Mouse (Mus musculus): ENCODE data around the gene Dab2ip. TPM values are rescaled to one million over a fixed set of nuclear protein-coding genes. Genes with fewer than 3 reads are reported as not detected.
A peak's percentile ranks its signal among the peaks of the same experiment; 100 is the strongest.

The Dab2ip gene
- polyA plus RNA-seq, 1 experiment from 2014 or later, result 44.0 TPM

DNA sequence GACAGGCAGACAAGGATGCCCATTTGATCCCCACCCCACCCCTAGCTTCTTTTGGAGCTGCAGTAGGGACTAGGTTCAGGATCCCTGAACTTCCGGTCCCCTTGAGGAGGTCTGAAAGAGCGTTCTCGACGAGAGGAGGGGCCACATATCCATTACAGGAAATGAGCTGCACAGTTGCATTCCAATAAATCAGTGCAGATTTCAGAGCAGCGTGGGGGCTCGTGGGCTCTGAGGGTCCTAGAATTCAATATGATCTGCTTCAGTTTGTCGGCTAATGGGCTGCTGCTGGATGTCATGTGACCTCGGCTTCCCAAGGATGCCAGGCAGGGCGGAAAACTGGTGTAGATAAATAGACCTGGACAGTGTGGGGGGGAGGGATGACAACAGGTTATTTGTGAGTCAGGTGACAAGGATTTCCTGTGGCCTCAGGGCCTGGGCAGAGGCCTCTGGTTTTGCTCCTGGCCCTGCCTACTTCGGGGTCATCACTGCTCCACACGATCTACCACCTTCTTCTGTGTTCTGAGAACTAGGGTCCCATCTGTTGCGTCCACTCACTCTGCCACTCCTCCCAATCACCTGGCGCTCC lies 181.7 kb downstream of the Dab2ip start:
- no peak overlapping the region for H3K4me3 ChIP-seq
- H3K9ac ChIP-seq, result no peak overlapping the region
- no peaks in the 10 kb centered on the region; the same call in 1 of the 2 replicates for H3K27me3 ChIP-seq
- H3K36me3 ChIP-seq, result no peaks in the 10 kb centered on the region
- no peaks in the 10 kb centered on the region; the same call in 1 of the 2 replicates for H3K9me3 ChIP-seq (replicated peaks)
- ATAC-seq (replicated peaks; ENCODE audit: insufficient number of reproducible peaks, insufficient read depth, low FRiP score, low read depth), result no peak
- H3K27ac ChIP-seq, result no peak overlapping the region
- WGBS, result 59% methylated on average over 13 of the region's 13 CpGs
- peaks cover 6% of the 10 kb centered on the region for H3K4me1 ChIP-seq (replicated peaks)
- H3K4me2 ChIP-seq, result peak overlapping the region; percentile 10; the same call in 1 of the 2 replicates

DNA sequence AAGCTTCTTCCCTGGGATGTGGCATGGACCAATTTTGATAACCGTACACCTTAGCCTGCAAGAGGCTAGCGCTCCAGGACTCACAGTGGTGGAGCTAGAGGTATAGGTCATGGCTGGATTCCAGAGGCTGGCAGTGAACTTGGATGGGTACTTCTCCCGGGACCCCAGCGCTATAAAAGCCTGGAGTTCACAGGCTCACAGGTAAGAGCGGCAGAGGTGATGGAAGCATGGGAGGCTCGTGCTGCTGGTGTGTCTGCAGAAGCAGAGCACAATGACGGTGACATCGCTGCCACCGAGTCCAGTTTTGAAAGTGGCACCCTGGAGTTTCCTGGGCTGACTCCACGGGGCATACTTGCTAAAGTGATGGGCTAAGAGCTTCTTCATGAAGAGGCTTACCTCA lies 187.8 kb downstream of the Dab2ip start:
- Histone ChIP-seq H3K9me3 (replicated peaks) (no peaks in the 10 kb centered on the region), H3K4me1 (replicated peaks) (peaks cover 9% of the 10 kb centered on the region; the same call in 1 of the 2 replicates), H3K4me3 (no peak overlapping the region), H3K36me3 (no peaks in the 10 kb centered on the region), H3K9ac (no peak overlapping the region), H3K4me2 (no peak overlapping the region), H3K27me3 (peaks cover 7% of the 10 kb centered on the region; the same call in 1 of the 2 replicates), H3K27ac (no peak overlapping the region)
- whole genome bisulfite sequencing, result 85% methylated on average over 10 of the region's 10 CpGs
- ATAC-seq (replicated peaks; ENCODE audit: insufficient number of reproducible peaks, insufficient read depth, low FRiP score, low read depth), result no peak

DNA sequence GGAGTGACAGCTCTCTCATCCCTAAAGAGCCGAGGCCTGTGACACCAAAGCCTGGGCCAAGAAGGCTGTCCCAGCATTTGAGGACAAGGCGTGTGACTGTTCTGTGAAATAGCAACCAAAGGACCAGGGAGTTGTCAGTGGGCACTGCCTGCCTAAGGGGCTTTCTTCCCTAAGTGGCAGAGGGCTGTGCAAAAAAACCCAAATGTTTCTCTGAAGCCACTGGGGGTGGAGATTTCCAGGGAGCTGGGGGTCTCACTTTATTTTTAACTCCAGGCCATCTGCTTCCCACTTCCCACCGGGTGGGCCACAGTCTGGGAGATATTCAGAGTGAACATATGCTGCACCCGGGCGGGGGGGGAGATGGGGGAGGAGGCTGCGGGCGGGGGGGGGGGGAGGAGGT lies 188.6 kb downstream of the Dab2ip start:
- ATAC-seq (replicated peaks; ENCODE audit: insufficient number of reproducible peaks, insufficient read depth, low FRiP score, low read depth), result no peak
- Histone ChIP-seq H3K27ac (no peak overlapping the region), H3K36me3 (no peaks in the 10 kb centered on the region), H3K27me3 (peaks cover 7% of the 10 kb centered on the region; the same call in 1 of the 2 replicates), H3K4me2 (no peak overlapping the region), H3K9ac (no peak overlapping the region), H3K4me1 (replicated peaks) (peaks cover 9% of the 10 kb centered on the region; the same call in 1 of the 2 replicates), H3K9me3 (replicated peaks) (no peaks in the 10 kb centered on the region), H3K4me3 (no peak overlapping the region)
- 36% methylated on average over 5 of the region's 7 CpGs for WGBS

DNA sequence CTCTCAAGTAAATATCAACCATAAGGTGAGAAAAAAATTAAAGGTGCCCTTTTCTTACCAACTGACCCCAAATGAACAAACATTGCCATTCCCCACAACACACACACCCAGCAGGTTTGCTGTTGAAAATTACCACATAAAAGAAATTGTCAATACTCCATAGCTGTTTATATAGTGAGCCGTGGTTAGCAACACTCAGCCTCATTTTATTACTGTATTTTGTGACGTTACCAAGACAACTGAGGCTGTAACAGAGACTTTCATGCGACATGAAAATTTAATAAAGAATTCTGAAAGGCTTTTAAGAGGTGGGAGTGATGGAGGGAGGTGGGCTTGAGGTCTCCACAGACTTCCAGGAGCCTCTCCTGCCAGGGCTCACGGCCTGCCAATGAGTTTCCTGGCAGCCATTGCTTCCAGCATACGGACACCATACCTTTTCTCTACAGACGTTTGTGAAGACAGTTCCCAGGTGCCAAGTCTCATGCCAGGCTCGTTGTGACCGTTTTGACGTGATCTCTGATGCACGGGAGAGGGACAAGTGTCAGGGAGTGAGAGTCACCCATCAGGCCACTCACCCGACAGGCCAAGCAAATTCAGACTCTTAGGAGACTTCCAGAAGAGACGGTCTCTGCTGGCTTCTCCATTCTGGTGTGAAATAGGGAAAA lies 189.4 kb downstream of the Dab2ip start:
- H3K4me1 ChIP-seq (replicated peaks), result peaks cover 9% of the 10 kb centered on the region; the same call in 1 of the 2 replicates
- WGBS, result 68% methylated on average over 12 of the region's 12 CpGs
- no peak overlapping the region for H3K27ac ChIP-seq
- no peak overlapping the region for H3K9ac ChIP-seq
- no peak overlapping the region for H3K4me2 ChIP-seq
- H3K4me3 ChIP-seq, result no peak overlapping the region
- no peaks in the 10 kb centered on the region for H3K36me3 ChIP-seq
- ATAC-seq (replicated peaks; ENCODE audit: insufficient number of reproducible peaks, insufficient read depth, low FRiP score, low read depth), result no peak
- no peaks in the 10 kb centered on the region for H3K9me3 ChIP-seq (replicated peaks)
- H3K27me3 ChIP-seq, result peaks cover 12% of the 10 kb centered on the region; the same call in 1 of the 2 replicates

DNA sequence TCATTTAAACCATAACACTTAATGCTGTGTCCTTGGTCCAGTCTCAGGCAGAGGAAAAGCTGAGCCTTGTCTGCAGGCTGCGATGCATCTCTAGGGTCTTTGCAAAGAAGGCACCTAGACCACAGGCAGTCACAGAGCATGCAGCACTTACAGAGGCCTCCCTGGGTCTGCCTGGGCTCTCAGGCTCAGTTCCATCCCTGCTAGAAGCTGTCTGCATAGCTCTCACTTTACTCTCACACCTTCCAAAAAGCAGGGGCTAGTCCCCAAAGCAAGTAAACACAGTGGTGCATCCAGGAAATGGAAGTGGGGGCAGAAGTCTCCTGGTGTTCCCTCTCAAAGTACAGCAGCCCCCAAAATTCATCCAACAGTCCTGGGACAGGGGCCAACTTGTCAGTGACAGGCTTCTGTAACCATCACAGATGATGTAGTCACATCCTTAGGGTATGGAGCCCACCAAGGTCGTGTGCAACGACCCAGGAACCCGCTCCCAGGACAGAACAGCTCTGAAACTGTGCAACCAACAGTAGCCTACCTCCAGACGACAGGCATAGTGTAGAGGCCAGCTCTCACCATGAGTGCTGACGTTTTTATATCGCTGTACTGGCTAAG lies 192.6 kb downstream of the Dab2ip start:
- Histone ChIP-seq H3K27me3 (0 out of 2 replicates have a peak, but pooled peaks cover 12% of the 10 kb centered on the region), H3K9me3 (replicated peaks) (no peaks in the 10 kb centered on the region), H3K4me1 (replicated peaks) (peaks cover 9% of the 10 kb centered on the region; the same call in 1 of the 2 replicates), H3K4me2 (no peak overlapping the region), H3K9ac (no peak overlapping the region), H3K27ac (no peak overlapping the region), H3K4me3 (no peak overlapping the region), H3K36me3 (no peaks in the 10 kb centered on the region)
- no peak for ATAC-seq (replicated peaks; ENCODE audit: insufficient number of reproducible peaks, insufficient read depth, low FRiP score, low read depth)
- WGBS, result 55% methylated on average over 7 of the region's 7 CpGs

DNA sequence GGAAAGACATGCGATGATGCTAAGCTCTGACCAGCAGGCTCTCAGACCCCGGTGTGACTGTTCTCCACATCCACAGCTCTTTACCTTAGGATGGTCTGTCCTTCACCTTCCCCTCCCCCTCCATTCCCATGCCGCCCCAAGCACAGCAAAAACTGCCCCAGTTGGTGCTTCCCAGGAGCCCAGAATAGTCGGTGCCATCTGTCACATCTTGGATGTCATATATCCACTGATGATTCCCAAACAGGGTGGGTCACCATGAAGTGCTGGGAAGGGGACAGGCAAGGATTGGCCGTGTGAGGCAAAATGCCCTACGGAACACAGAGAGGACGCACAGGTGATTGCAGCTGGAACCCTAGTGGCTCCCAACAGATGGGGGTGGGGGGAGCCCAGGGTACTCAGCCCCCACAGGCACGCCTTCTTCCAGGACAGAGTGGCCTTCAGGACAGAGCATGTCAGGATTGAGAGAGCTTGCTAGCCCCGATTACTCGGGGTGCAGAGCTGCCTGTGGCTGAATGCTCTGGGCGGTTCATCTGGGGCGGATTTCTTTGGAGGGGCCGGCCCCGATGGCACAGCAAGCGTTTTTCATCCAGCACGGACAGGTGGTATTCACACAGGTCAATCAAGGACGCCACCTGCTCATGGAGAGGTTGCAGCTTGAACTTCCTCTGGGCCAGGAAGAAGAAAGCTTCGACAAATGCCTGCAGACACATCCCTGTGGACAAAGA lies 193.9 kb downstream of the Dab2ip start:
- H3K9ac ChIP-seq, result no peak overlapping the region

DNA sequence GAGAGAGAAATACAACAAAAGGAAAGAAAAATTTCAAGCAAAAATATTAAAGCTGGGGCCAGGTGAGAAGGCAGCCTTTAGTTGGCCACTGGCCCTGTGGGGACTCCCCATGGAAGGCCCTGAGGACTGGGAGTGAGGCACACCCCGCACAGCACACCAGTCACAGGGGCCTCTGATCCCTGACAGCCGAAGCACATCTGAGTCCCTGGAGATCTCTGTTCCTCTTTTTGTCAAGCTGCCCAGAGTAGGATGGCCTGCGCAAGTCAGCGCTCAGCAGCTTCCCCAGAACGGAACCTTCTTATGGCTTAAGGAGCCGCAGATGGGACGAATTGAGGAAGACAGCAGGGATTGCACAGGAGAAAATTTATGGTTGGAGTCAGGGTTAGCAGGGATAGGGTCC lies 198.4 kb downstream of the Dab2ip start:
- Histone ChIP-seq H3K9me3 (replicated peaks) (no peaks in the 10 kb centered on the region), H3K4me1 (replicated peaks) (peaks cover 4% of the 10 kb centered on the region), H3K27ac (no peak overlapping the region), H3K4me3 (no peak overlapping the region), H3K36me3 (no peaks in the 10 kb centered on the region), H3K9ac (no peak overlapping the region), H3K27me3 (0 out of 2 replicates have a peak, but pooled peaks cover 5% of the 10 kb centered on the region), H3K4me2 (no peak overlapping the region)
- no peak for ATAC-seq (replicated peaks; ENCODE audit: insufficient number of reproducible peaks, insufficient read depth, low FRiP score, low read depth)
- WGBS, result 64% methylated on average over 7 of the region's 7 CpGs

More for the DNA sequence above, 193.9 kb downstream of the Dab2ip start:
- H3K4me1 ChIP-seq (replicated peaks), result peaks cover 6% of the 10 kb centered on the region; the same call in 1 of the 2 replicates
- no peak overlapping the region for H3K4me3 ChIP-seq
- H3K9me3 ChIP-seq (replicated peaks), result no peaks in the 10 kb centered on the region
- WGBS, result 86% methylated on average over 18 of the region's 18 CpGs
- H3K4me2 ChIP-seq, result no peak overlapping the region
- no peaks in the 10 kb centered on the region for H3K36me3 ChIP-seq
- no peak overlapping the region for H3K27ac ChIP-seq
- no peak for ATAC-seq (replicated peaks; ENCODE audit: insufficient number of reproducible peaks, insufficient read depth, low FRiP score, low read depth)
- H3K27me3 ChIP-seq, result 0 out of 2 replicates have a peak, but pooled peaks cover 12% of the 10 kb centered on the region

DNA sequence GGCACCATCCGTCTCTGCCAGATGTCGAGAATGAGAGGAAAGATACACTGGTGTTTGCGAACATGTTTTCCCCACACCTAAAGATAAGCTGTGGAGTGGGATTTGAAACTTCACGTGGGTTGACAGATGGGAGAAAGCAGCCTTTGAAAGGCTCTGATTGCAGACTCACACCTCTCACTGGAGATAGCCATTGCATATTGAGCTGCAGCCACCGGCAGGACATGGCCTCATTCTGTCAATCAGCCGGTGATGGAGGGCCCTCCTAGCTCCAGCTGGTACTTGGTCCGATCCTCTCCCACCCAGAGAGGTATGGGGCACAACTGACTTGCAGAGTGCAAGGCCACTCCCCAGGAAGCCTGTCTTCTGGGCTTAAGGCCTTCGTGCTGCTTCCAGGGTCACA lies 202.3 kb downstream of the Dab2ip start:
- Histone ChIP-seq H3K4me1 (replicated peaks) (peaks cover 7% of the 10 kb centered on the region), H3K9ac (no peak overlapping the region), H3K27ac (no peak overlapping the region), H3K4me2 (no peak overlapping the region), H3K27me3 (no peaks in the 10 kb centered on the region), H3K9me3 (replicated peaks) (no peaks in the 10 kb centered on the region), H3K36me3 (no peaks in the 10 kb centered on the region), H3K4me3 (no peak overlapping the region)
- 34% methylated on average over 8 of the region's 8 CpGs for WGBS
- ATAC-seq (replicated peaks; ENCODE audit: insufficient number of reproducible peaks, insufficient read depth, low FRiP score, low read depth), result no peak

DNA sequence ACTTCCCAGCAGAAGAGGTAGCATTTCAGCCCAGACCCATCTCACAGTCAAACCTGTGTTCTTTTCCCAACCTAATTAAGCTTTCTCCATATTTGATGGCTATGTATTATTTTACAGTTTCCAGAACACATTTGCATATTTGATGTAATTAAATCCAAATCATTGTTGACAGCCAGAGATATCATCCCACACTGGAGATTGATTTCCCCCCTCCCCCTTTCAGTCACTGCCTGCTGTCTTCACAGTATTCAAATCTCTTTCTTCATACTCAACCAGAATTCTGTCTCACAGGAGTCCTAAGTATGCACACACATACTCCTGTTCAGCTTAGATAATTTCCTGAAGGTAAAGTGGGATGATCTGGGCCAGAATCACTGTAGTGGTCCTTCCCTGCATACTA lies 202.8 kb downstream of the Dab2ip start:
- Histone ChIP-seq H3K4me3 (no peak overlapping the region), H3K9ac (no peak overlapping the region), H3K27ac (no peak overlapping the region), H3K9me3 (replicated peaks) (no peaks in the 10 kb centered on the region), H3K4me1 (replicated peaks) (peaks cover 7% of the 10 kb centered on the region), H3K4me2 (no peak overlapping the region), H3K27me3 (no peaks in the 10 kb centered on the region), H3K36me3 (no peaks in the 10 kb centered on the region)
- no peak for ATAC-seq (replicated peaks; ENCODE audit: insufficient number of reproducible peaks, insufficient read depth, low FRiP score, low read depth)

DNA sequence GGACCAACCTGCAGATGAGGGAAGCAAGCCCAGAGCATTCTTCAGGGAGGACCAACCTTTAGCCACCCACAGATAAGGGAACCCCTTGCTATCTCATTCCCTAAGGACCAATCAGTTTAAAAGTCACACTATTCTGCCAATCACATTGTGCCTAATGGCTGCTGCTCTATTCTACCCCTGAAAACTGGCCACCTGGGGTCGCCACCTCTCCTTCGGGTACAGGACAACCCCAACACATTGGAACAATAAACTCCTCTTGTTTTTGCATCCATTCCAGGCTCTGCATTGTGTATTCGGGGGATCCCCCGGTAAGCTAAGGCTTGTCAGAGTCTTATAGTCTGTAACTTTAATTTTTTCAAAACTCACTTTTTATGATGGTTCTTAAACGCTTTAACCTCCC lies 203.4 kb downstream of the Dab2ip start:
- Histone ChIP-seq H3K9ac (no peak overlapping the region), H3K9me3 (replicated peaks) (no peaks in the 10 kb centered on the region), H3K4me1 (replicated peaks) (peaks cover 12% of the 10 kb centered on the region), H3K27me3 (no peaks in the 10 kb centered on the region), H3K36me3 (no peaks in the 10 kb centered on the region), H3K4me3 (no peak overlapping the region), H3K4me2 (no peak overlapping the region), H3K27ac (no peak overlapping the region)
- 82% methylated on average over 5 of the region's 5 CpGs for WGBS
- no peak for ATAC-seq (replicated peaks; ENCODE audit: insufficient number of reproducible peaks, insufficient read depth, low FRiP score, low read depth)

DNA sequence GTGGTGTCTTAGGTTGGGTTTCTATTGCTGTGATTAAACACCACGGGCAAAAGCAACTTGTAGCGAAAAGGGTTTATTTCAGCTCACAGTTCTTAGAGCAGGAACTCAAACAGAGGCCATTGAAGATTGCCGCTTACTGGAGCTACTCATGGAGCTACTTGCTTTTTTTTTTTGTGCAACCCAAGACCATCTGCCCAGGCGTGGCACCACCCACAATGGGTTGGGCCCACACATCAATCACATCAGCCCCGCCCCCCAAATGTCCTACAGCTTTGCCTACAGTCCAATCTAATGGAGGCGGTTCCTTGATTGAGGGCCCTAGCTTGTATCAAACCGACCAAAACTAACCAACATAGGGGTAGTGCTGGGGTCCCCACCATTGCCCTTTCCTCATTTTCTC lies 205.8 kb downstream of the Dab2ip start:
- 92% methylated on average over 7 of the region's 7 CpGs for WGBS
- Histone ChIP-seq H3K9ac (no peak overlapping the region), H3K36me3 (no peaks in the 10 kb centered on the region), H3K4me1 (replicated peaks) (peaks cover 26% of the 10 kb centered on the region), H3K27me3 (no peaks in the 10 kb centered on the region), H3K4me3 (no peak overlapping the region), H3K9me3 (replicated peaks) (no peaks in the 10 kb centered on the region), H3K4me2 (no peak overlapping the region), H3K27ac (no peak overlapping the region)
- ATAC-seq (replicated peaks; ENCODE audit: insufficient number of reproducible peaks, insufficient read depth, low FRiP score, low read depth), result no peak

All from heart, embryonic 15.5 days (tissue).